Mouse (Mus musculus): ENCODE measurements around the gene Gabrg1.

Gene Gabrg1

GRCm38 (mm10) chr5:70842192-70843095 is at the start of gene Gabrg1:
Gabrg1 (minus strand) TSS chr5:70842617.
- in situ Hi-C loops (cut with MboI, MseI), result no loop called here

GRCm38 (mm10) chr5:70884026-70884425 is 41.6 kb upstream of the Gabrg1 start:
- in situ Hi-C loops (cut with MboI, MseI), result no loop called here

- in situ Hi-C loops (cut with MboI, MseI), result no loop called here
Observed at GRCm38 (mm10) chr5:70870081-70870480, 27.7 kb upstream of the Gabrg1 start.

- in situ Hi-C loops (cut with MboI, MseI), result no loop called here
Observed at GRCm38 (mm10) chr5:70843096-70843734, 798 bp upstream of the Gabrg1 start.

- in situ Hi-C loops (cut with MboI, MseI), result no loop called here
Observed at GRCm38 (mm10) chr5:70818681-70819080, 23.7 kb downstream of the Gabrg1 start.

- in situ Hi-C loops (cut with MboI, MseI), result no loop called here
Observed at GRCm38 (mm10) chr5:70736156-70736555, 106.3 kb downstream of the Gabrg1 start.

- in situ Hi-C loops (cut with MboI, MseI), result no loop called here
Observed at GRCm38 (mm10) chr5:70704361-70704760, 138.1 kb downstream of the Gabrg1 start.
